Mouse (Mus musculus) heart, embryonic 14.5 days (tissue): ENCODE measurements around the gene Hipk3. TPM values are rescaled to one million over a fixed set of nuclear protein-coding genes. Genes with fewer than 3 reads are reported as not detected.

Experiments
- ATAC-seq: fragments of 200-750 bp; cut with Nextera tagmentation; 2 replicates; pipeline ENCODE4 v1.8.0; 2017; ENCODE audit warnings: low read depth, moderate TSS enrichment; ENCODE audit not compliant: insufficient number of reproducible peaks, insufficient read depth, low FRiP score
- H3K27ac ChIP-seq, 2 experiments: fragments of 200-500 bp in 1 of 2; fragments of 300-500 bp in 1 of 2; sonication (generic) in 1 of 2; replicated peaks in 1 of 2; 2 replicates each; pipeline ENCODE4 v1.5.1; 2012 to 2014; ENCODE audit warnings: low read depth in 2 of 2, low read length in 2 of 2, control low read depth in 1 of 2, mild to moderate bottlenecking in 1 of 2, mixed read lengths in 1 of 2; ENCODE audit not compliant: control insufficient read depth in 1 of 2, insufficient read depth in 1 of 2
- H3K27me3 ChIP-seq: fragments of 300-500 bp; sonication (generic); 2 replicates; pipeline ENCODE4 v1.6.1; 2014; ENCODE audit warnings: mild to moderate bottlenecking, low read length, control low read depth; ENCODE audit not compliant: control insufficient read depth, insufficient read depth
- H3K36me3 ChIP-seq: fragments of 300-500 bp; sonication (generic); 2 replicates; pipeline ENCODE4 v1.6.1; 2014; ENCODE audit warnings: mild to moderate bottlenecking, control low read depth, low read length, mixed read lengths; ENCODE audit not compliant: control insufficient read depth, insufficient read depth
- H3K4me1 ChIP-seq, 2 experiments: fragments of 200-500 bp in 1 of 2; fragments of 300-500 bp in 1 of 2; sonication (generic) in 1 of 2; 2 replicates each; pipeline ENCODE4 v1.6.1; 2012 to 2014; ENCODE audit warnings: low read length in 2 of 2, control low read depth in 1 of 2, mixed read lengths in 1 of 2; ENCODE audit not compliant: control insufficient read depth in 2 of 2, insufficient read depth in 2 of 2
- H3K4me2 ChIP-seq: fragments of 300-500 bp; sonication (generic); 2 replicates; pipeline ENCODE4 v1.6.1; 2014; ENCODE audit warnings: mild to moderate bottlenecking, low read length
- H3K4me3 ChIP-seq, 2 experiments: fragments of 200-500 bp in 1 of 2; fragments of 300-500 bp in 1 of 2; sonication (generic) in 1 of 2; 2 replicates each; pipeline ENCODE4 v1.5.1; 2012 to 2014; ENCODE audit warnings: low read length in 2 of 2, mild to moderate bottlenecking in 2 of 2, control low read depth in 1 of 2, low read depth in 1 of 2, moderate library complexity in 1 of 2; ENCODE audit not compliant: control insufficient read depth in 1 of 2, insufficient read depth in 1 of 2
- H3K9ac ChIP-seq: fragments of 300-500 bp; sonication (generic); 2 replicates; pipeline ENCODE4 v1.6.1; 2014; ENCODE audit warnings: mild to moderate bottlenecking, low read length
- H3K9me3 ChIP-seq: fragments of 300-500 bp; sonication (generic); 2 replicates; pipeline ENCODE4 v1.6.1; 2016; ENCODE audit warnings: low read length, control low read depth; ENCODE audit not compliant: control insufficient read depth
- WGBS: fragments of 180-500 bp; shearing (Covaris S2); extraction: QIAGEN DNeasy Blood & Tissue Kit; methylation state at CpG from one replicate; pipeline ENCODE4 v1.1.7; 2014; 5-methylcytosine and 5-hydroxymethylcytosine counted together
- polyA plus RNA-seq: library from polyadenylated mRNA; unstranded; fragments of >200 nt; fragmentation: Nextera tagmentation; extraction: Ambion mirVana; gene quantifications from 2 replicates; pipeline ENCODE4 v1.2.1, GENCODE M21; 2014

The Hipk3 gene
- polyA plus RNA-seq, 1 experiment from 2014 or later: 72.7 TPM

- no peak overlapping the region for H3K4me2 ChIP-seq
- no peaks in the 10 kb centered on the region for H3K27me3 ChIP-seq
- peaks cover 78% of the 10 kb centered on the region for H3K36me3 ChIP-seq
- H3K9me3 ChIP-seq: no peaks in the 10 kb centered on the region
- no peak for ATAC-seq
- H3K27ac ChIP-seq: no peak overlapping the region
- H3K4me1 ChIP-seq: peaks cover 0 to 16% of the 10 kb centered on the region in 2 experiments; a peak in 3 of 4 replicates
- WGBS: 62% methylated on average over 4 of the region's 4 CpGs
- H3K9ac ChIP-seq: no peak overlapping the region
- no peak overlapping the region for H3K4me3 ChIP-seq
Observed at GRCm38 (mm10) chr2:104442341-104442740, 51.9 kb downstream of the Hipk3 start.

GRCm38 (mm10) chr2:104436226-104436625 lies 58.0 kb downstream of the Hipk3 start:
- 92% methylated on average over 3 of the region's 3 CpGs for WGBS
- no peak overlapping the region for H3K4me3 ChIP-seq
- peaks cover 94% of the 10 kb centered on the region for H3K36me3 ChIP-seq

GRCm38 (mm10) chr2:104431067-104431466 lies 63.2 kb downstream of the Hipk3 start:
- 89% methylated on average over 6 of the region's 6 CpGs for WGBS
- H3K27me3 ChIP-seq: no peaks in the 10 kb centered on the region

More at GRCm38 (mm10) chr2:104436226-104436625, 58.0 kb downstream of the Hipk3 start:
- Histone ChIP-seq H3K9me3 (no peaks in the 10 kb centered on the region), H3K4me1 (no peaks in the 10 kb centered on the region), H3K4me2 (no peak overlapping the region), H3K9ac (no peak overlapping the region), H3K27me3 (no peaks in the 10 kb centered on the region), H3K27ac (no peak overlapping the region)
- ATAC-seq: no peak

GRCm38 (mm10) chr2:104430566-104430965 lies 63.7 kb downstream of the Hipk3 start:
- no peak overlapping the region for H3K27ac ChIP-seq
- H3K9me3 ChIP-seq: no peaks in the 10 kb centered on the region
- 89% methylated on average over 5 of the region's 5 CpGs for WGBS
- no peak overlapping the region for H3K4me2 ChIP-seq
- no peaks in the 10 kb centered on the region for H3K27me3 ChIP-seq
- no peak overlapping the region for H3K4me3 ChIP-seq
- peaks cover 91% of the 10 kb centered on the region for H3K36me3 ChIP-seq
- no peak overlapping the region for H3K9ac ChIP-seq
- no peak for ATAC-seq
- peaks cover 0 to 5% of the 10 kb centered on the region in 2 experiments; a peak in 1 of 4 replicates for H3K4me1 ChIP-seq

More at GRCm38 (mm10) chr2:104431067-104431466, 63.2 kb downstream of the Hipk3 start:
- Histone ChIP-seq H3K4me2 (no peak overlapping the region), H3K4me3 (no peak overlapping the region), H3K9me3 (no peaks in the 10 kb centered on the region), H3K9ac (no peak overlapping the region), H3K27ac (no peak overlapping the region; a peak in 1 of 4 replicates), H3K4me1 (peaks cover 0 to 3% of the 10 kb centered on the region in 2 experiments; a peak in 1 of 4 replicates), H3K36me3 (peaks cover 91% of the 10 kb centered on the region)
- ATAC-seq: no peak

- Histone ChIP-seq H3K36me3 (peaks cover 67% of the 10 kb centered on the region), H3K9ac (no peak overlapping the region), H3K4me1 (peaks cover 0 to 5% of the 10 kb centered on the region in 2 experiments; a peak in 1 of 4 replicates), H3K4me2 (no peak overlapping the region), H3K4me3 (no peak overlapping the region), H3K9me3 (no peaks in the 10 kb centered on the region), H3K27ac (no peak overlapping the region), H3K27me3 (no peaks in the 10 kb centered on the region)
- WGBS: 55% methylated on average over 3 of the region's 3 CpGs
- no peak for ATAC-seq
Observed at GRCm38 (mm10) chr2:104426112-104426511, 68.1 kb downstream of the Hipk3 start.

GRCm38 (mm10) chr2:104422230-104422629 lies 72.0 kb downstream of the Hipk3 start:
- WGBS: 9% methylated on average over 1 of the region's 1 CpGs
- peaks cover 31% of the 10 kb centered on the region for H3K36me3 ChIP-seq
- no peaks in the 10 kb centered on the region for H3K9me3 ChIP-seq
- H3K9ac ChIP-seq: no peak overlapping the region
- peaks cover 0 to 5% of the 10 kb centered on the region in 2 experiments; a peak in 1 of 4 replicates for H3K4me1 ChIP-seq
- no peaks in the 10 kb centered on the region for H3K27me3 ChIP-seq
- H3K27ac ChIP-seq: no peak overlapping the region
- no peak overlapping the region for H3K4me2 ChIP-seq
- no peak for ATAC-seq
- no peak overlapping the region for H3K4me3 ChIP-seq

GRCm38 (mm10) chr2:104420805-104421204 lies 73.4 kb downstream of the Hipk3 start:
- Histone ChIP-seq H3K36me3 (peaks cover 21% of the 10 kb centered on the region), H3K4me3 (no peak overlapping the region), H3K9ac (no peak overlapping the region), H3K27ac (no peak overlapping the region), H3K4me1 (no peaks in the 10 kb centered on the region), H3K27me3 (no peaks in the 10 kb centered on the region), H3K9me3 (no peaks in the 10 kb centered on the region), H3K4me2 (no peak overlapping the region)
- 57% methylated on average over 4 of the region's 4 CpGs for WGBS
- no peak for ATAC-seq

- H3K36me3 ChIP-seq: peaks cover 13% of the 10 kb centered on the region
- no peak for ATAC-seq
- H3K9ac ChIP-seq: no peak overlapping the region
- no peak overlapping the region for H3K4me2 ChIP-seq
- no peak overlapping the region for H3K27ac ChIP-seq
- H3K27me3 ChIP-seq: no peaks in the 10 kb centered on the region
- H3K9me3 ChIP-seq: no peaks in the 10 kb centered on the region
- H3K4me1 ChIP-seq: no peaks in the 10 kb centered on the region
- H3K4me3 ChIP-seq: no peak overlapping the region
- WGBS: 73% methylated on average over 1 of the region's 1 CpGs
Observed at GRCm38 (mm10) chr2:104419999-104420398, 74.2 kb downstream of the Hipk3 start.
